Mouse (Mus musculus) megakaryocyte-erythroid progenitor cell, adult 5-6 weeks (primary cell): ENCODE results near the gene Padi6. TPM values are rescaled to one million over a fixed set of nuclear protein-coding genes. Genes with fewer than 3 reads are reported as not detected.

Experiments used
- ATAC-seq: replicated peaks from 2 replicates; pipeline ENCODE4 v1.8.0; 2016; ENCODE audit warnings: mild to moderate bottlenecking, inconsistent platforms; ENCODE audit not compliant: severe bottlenecking, poor library complexity, low FRiP score, low TSS enrichment
- total RNA-seq, 2 experiments: library from RNA; stranded (forward) in 1 of 2; stranded (reverse) in 1 of 2; fragments of 200-1000, 215-1000 nt in 1 of 2; fragments of >200 nt in 1 of 2; fragmentation: Nextera tagmentation in 1 of 2; gene quantifications; 2 replicates each; pipeline ENCODE4 v1.2.3; 2014 to 2017

The Padi6 gene
- total RNA-seq, 2 experiments from 2014 or later, result not detected

- ATAC-seq, result no peak
These were observed 13.4 kb upstream of the Padi6 start for GRCm38 (mm10) chr4:140755811-140756210.

GRCm38 (mm10) chr4:140753366-140753765 lies 10.9 kb upstream of the Padi6 start:
- no peak for ATAC-seq

- peak; percentile 66 for ATAC-seq
These were observed 7.9 kb upstream of the Padi6 start for GRCm38 (mm10) chr4:140750328-140750727.

GRCm38 (mm10) chr4:140747978-140748377 lies 5.5 kb upstream of the Padi6 start:
- no peak for ATAC-seq

GRCm38 (mm10) chr4:140744654-140745053 lies 2.2 kb upstream of the Padi6 start:
- peak; percentile 64 for ATAC-seq

GRCm38 (mm10) chr4:140743086-140743485 lies 643 bp upstream of the Padi6 start:
- no peak for ATAC-seq

GRCm38 (mm10) chr4:140741401-140741800 lies 1.0 kb downstream of the Padi6 start:
- no peak for ATAC-seq

- ATAC-seq, result no peak
These were observed 1.8 kb downstream of the Padi6 start for GRCm38 (mm10) chr4:140740655-140741054.

- no peak for ATAC-seq
These were observed 9.6 kb downstream of the Padi6 start for GRCm38 (mm10) chr4:140732871-140733270.

GRCm38 (mm10) chr4:140731654-140732053 lies 10.8 kb downstream of the Padi6 start:
- no peak; the same call in 1 of the 2 replicates for ATAC-seq

- no peak for ATAC-seq
These were observed 15.5 kb downstream of the Padi6 start for GRCm38 (mm10) chr4:140726907-140727306.

GRCm38 (mm10) chr4:140724739-140725138 lies 17.7 kb downstream of the Padi6 start:
- ATAC-seq, result no peak

- 0 out of 2 replicates have a peak, but pooled peaks have one; percentile 44 for ATAC-seq
These were observed 18.6 kb downstream of the Padi6 start for GRCm38 (mm10) chr4:140723801-140724200.

- ATAC-seq, result no peak
These were observed 19.3 kb downstream of the Padi6 start for GRCm38 (mm10) chr4:140723192-140723591.

- no peak for ATAC-seq
These were observed 19.7 kb downstream of the Padi6 start for GRCm38 (mm10) chr4:140722710-140723109.

GRCm38 (mm10) chr4:140721968-140722490 lies 20.4 kb downstream of the Padi6 start:
- ATAC-seq, result no peak

- no peak for ATAC-seq
These were observed 22.4 kb downstream of the Padi6 start for GRCm38 (mm10) chr4:140720091-140720490.

GRCm38 (mm10) chr4:140718436-140718835 lies 24.0 kb downstream of the Padi6 start:
- ATAC-seq, result no peak

- ATAC-seq, result no peak
These were observed 25.4 kb downstream of the Padi6 start for GRCm38 (mm10) chr4:140716994-140717393.

- no peak for ATAC-seq
These were observed 27.9 kb downstream of the Padi6 start for GRCm38 (mm10) chr4:140714586-140714985.

GRCm38 (mm10) chr4:140713480-140714365 lies 28.7 kb downstream of the Padi6 start:
- peak; percentile 60 for ATAC-seq
